Comparison of ENCODE assay signal across 14 mouse cellular contexts in genomic region chr13:52339156-52339555, GRCm38 (mm10).
DNase-seq lines count a peak whose midpoint lies in the region; ATAC-seq and TF ChIP-seq lines count a peak whose summit lies in the region.
"Had no signal": no experiment of that assay in that cellular context is flagged by ENCODE, and none has a peak within 500 bp of the region (broad histone marks: within the 10 kb centered on the region; RNA-seq: fewer than 3 reads in every experiment).

No protein-coding gene starts in this region.

- no peaks in the 10 kb centered on the region for H3K36me3 ChIP-seq in forebrain, postnatal 0 days (ENCODE audit: insufficient read depth)
- H3K36me3 ChIP-seq in forebrain, embryonic 12.5 days (replicated peaks) = no peaks in the 10 kb centered on the region
- no peaks in the 10 kb centered on the region for H3K36me3 ChIP-seq in embryonic facial prominence, embryonic 10.5 days (replicated peaks)
- H3K36me3 ChIP-seq in midbrain, embryonic 15.5 days (replicated peaks) = no peaks in the 10 kb centered on the region
- H3K36me3 ChIP-seq: forebrain, embryonic 15.5 days; heart, embryonic 15.5 days had no signal

- H3K27me3 ChIP-seq in forebrain, postnatal 0 days (ENCODE audit: insufficient read depth, low read length) = no peaks in the 10 kb centered on the region
- no peaks in the 10 kb centered on the region for H3K27me3 ChIP-seq in forebrain, embryonic 12.5 days
- H3K27me3 ChIP-seq in embryonic facial prominence, embryonic 10.5 days (replicated peaks; ENCODE audit: low read depth, poor library complexity, severe bottlenecking) = no peaks in the 10 kb centered on the region
- no peaks in the 10 kb centered on the region for H3K27me3 ChIP-seq in midbrain, embryonic 15.5 days (replicated peaks)
- H3K27me3 ChIP-seq: forebrain, embryonic 15.5 days; heart, embryonic 15.5 days had no signal

- H3K4me1 ChIP-seq in forebrain, postnatal 0 days (ENCODE audit: insufficient read depth) = no peaks in the 10 kb centered on the region
- H3K4me1 ChIP-seq in forebrain, embryonic 12.5 days = peaks cover 4% of the 10 kb centered on the region; the same call in 1 of the 2 replicates
- H3K4me1 ChIP-seq in embryonic facial prominence, embryonic 10.5 days = peaks cover 15% of the 10 kb centered on the region
- H3K4me1 ChIP-seq in midbrain, embryonic 15.5 days = peaks cover 7% of the 10 kb centered on the region
- H3K4me1 ChIP-seq: forebrain, embryonic 15.5 days had no signal

- ATAC-seq in forebrain, postnatal 0 days = peak; percentile 36
- ATAC-seq in forebrain, embryonic 12.5 days (ENCODE audit: low FRiP score) = no peak
- peak; percentile 70; the same call in 1 of the 2 replicates for ATAC-seq in midbrain, embryonic 15.5 days (replicated peaks)
- ATAC-seq: forebrain, embryonic 15.5 days had no signal

- no peak for TF ChIP-seq CTCF in forebrain, postnatal 0 days (IDR thresholded peaks at IDR 0.05; ENCODE audit: low read depth)

- H3K27ac ChIP-seq in forebrain, postnatal 0 days (ENCODE audit: low read depth, low read length) = no peak overlapping the region
- H3K27ac ChIP-seq in forebrain, embryonic 12.5 days = no peak overlapping the region
- no peak overlapping the region for H3K27ac ChIP-seq in embryonic facial prominence, embryonic 10.5 days (replicated peaks)
- H3K27ac ChIP-seq in midbrain, embryonic 15.5 days = no peak overlapping the region
- H3K27ac ChIP-seq: forebrain, embryonic 15.5 days; heart, embryonic 15.5 days; liver, embryonic 14.5 days had no signal

- 46% methylated on average over 10 of the region's 10 CpGs for WGBS in forebrain, postnatal 0 days
- 54% methylated on average over 10 of the region's 10 CpGs for WGBS in forebrain, embryonic 12.5 days
- 49% methylated on average over 10 of the region's 10 CpGs for WGBS in embryonic facial prominence, embryonic 10.5 days
- 37% methylated on average over 10 of the region's 10 CpGs for WGBS in midbrain, embryonic 15.5 days

- DNase-seq in forebrain, postnatal 0 days = no peak
- DNase-seq in R1 (ENCODE audit: low read depth, low spot score) = peak; percentile 31
- DNase-seq in embryonic facial prominence, embryonic 10.5 days (ENCODE audit: low spot score) = peak; percentile 22
- no peak for DNase-seq in right cerebral cortex, adult 18-20 months
- DNase-seq in layer of hippocampus, postnatal 25 days (ENCODE audit: extremely low spot score in 1 of 2, low spot score in 1 of 2) = no peak
- no peak for DNase-seq in layer of hippocampus, postnatal 14 days (ENCODE audit: low spot score in 2 of 2)
- DNase-seq: cerebellum, adult 9-11 months; gastrocnemius, postnatal 36 days; kidney, adult 11 months had no signal

- no peak overlapping the region for H3K4me2 ChIP-seq in forebrain, postnatal 0 days (ENCODE audit: low read depth)
- H3K4me2 ChIP-seq in forebrain, embryonic 12.5 days = no peak overlapping the region
- no peak overlapping the region for H3K4me2 ChIP-seq in midbrain, embryonic 15.5 days
- H3K4me2 ChIP-seq: forebrain, embryonic 15.5 days; heart, embryonic 15.5 days had no signal

- H3K4me3 ChIP-seq in forebrain, postnatal 0 days (ENCODE audit: low read depth, low read length) = no peak overlapping the region
- H3K4me3 ChIP-seq in forebrain, embryonic 12.5 days (replicated peaks) = no peak overlapping the region
- no peak overlapping the region for H3K4me3 ChIP-seq in embryonic facial prominence, embryonic 10.5 days
- H3K4me3 ChIP-seq in midbrain, embryonic 15.5 days = no peak overlapping the region
- H3K4me3 ChIP-seq: forebrain, embryonic 15.5 days; heart, embryonic 15.5 days had no signal

- no peak overlapping the region for H3K9ac ChIP-seq in forebrain, postnatal 0 days
- no peak overlapping the region for H3K9ac ChIP-seq in forebrain, embryonic 12.5 days
- H3K9ac ChIP-seq in midbrain, embryonic 15.5 days = no peak overlapping the region
- H3K9ac ChIP-seq: forebrain, embryonic 15.5 days; heart, embryonic 15.5 days; liver, embryonic 14.5 days had no signal

- H3K9me3 ChIP-seq in forebrain, postnatal 0 days (ENCODE audit: low read length) = no peaks in the 10 kb centered on the region
- no peaks in the 10 kb centered on the region for H3K9me3 ChIP-seq in forebrain, embryonic 12.5 days
- H3K9me3 ChIP-seq in embryonic facial prominence, embryonic 10.5 days = no peaks in the 10 kb centered on the region
- H3K9me3 ChIP-seq in midbrain, embryonic 15.5 days = no peaks in the 10 kb centered on the region
- H3K9me3 ChIP-seq: forebrain, embryonic 15.5 days; heart, embryonic 15.5 days had no signal

Comparison
In these comparisons a context has a peak if more than half of its experiments do, and no peak if none do; other contexts are left out.
1. DNase-seq: peak in R1 (single experiment) and embryonic facial prominence, embryonic 10.5 days (single experiment); none in forebrain, postnatal 0 days (single experiment), right cerebral cortex, adult 18-20 months (single experiment), layer of hippocampus, postnatal 25 days (0 of 2) and layer of hippocampus, postnatal 14 days (0 of 2).